Mouse (Mus musculus): ENCODE measurements around the gene Atp1b3.

GRCm38 (mm10) chr9:96326496-96326923, 37.7 kb downstream of the Atp1b3 start:
- TF ChIP-seq POLR2A (IDR thresholded peaks at IDR 0.05; ENCODE audit: insufficient read depth, low read length) = no peak
- TF ChIP-seq CTCF (IDR thresholded peaks at IDR 0.05; ENCODE audit: low read depth, low read length) = no peak
